Mouse (Mus musculus) CH12.LX (cell line): Measurements from ENCODE around the gene Tmem269. TPM values are rescaled to one million over a fixed set of nuclear protein-coding genes. Genes with fewer than 3 reads are reported as not detected.

Source experiments
- DNase-seq: peaks from one replicate; pipeline ENCODE4 v3.0.0-alpha.2; 2013; ENCODE audit errors: extremely low read depth
- H3K27ac ChIP-seq: 2 replicates; pipeline ENCODE4 v1.5.1; 2012; ENCODE audit warnings: low read depth, mild to moderate bottlenecking, control low read depth, moderate library complexity; ENCODE audit not compliant: insufficient read depth
- H3K27me3 ChIP-seq: replicated peaks from 2 replicates; pipeline ENCODE3; 2012; ENCODE audit warnings: inconsistent platforms
- H3K36me3 ChIP-seq, 2 experiments: replicated peaks in 1 of 2; 2 replicates each; pipeline versions ENCODE3 to v1.6.1; 2012; ENCODE audit warnings: inconsistent platforms in 1 of 2, low read length in 1 of 2, mild to moderate bottlenecking in 1 of 2, mixed read lengths in 1 of 2, moderate library complexity in 1 of 2; ENCODE audit not compliant: control insufficient read depth in 1 of 2, insufficient read depth in 1 of 2
- H3K4me1 ChIP-seq, 2 experiments: 2 replicates each; pipeline ENCODE4 v1.6.1; 2012; ENCODE audit warnings: inconsistent platforms in 1 of 2, moderate library complexity in 1 of 2; ENCODE audit not compliant: insufficient read depth in 2 of 2, control insufficient read depth in 1 of 2
- H3K4me2 ChIP-seq: 2 replicates; pipeline ENCODE4 v1.6.1; 2012; ENCODE audit warnings: low read depth, mild to moderate bottlenecking, control low read depth; ENCODE audit not compliant: poor library complexity, insufficient read depth, severe bottlenecking
- H3K4me3 ChIP-seq, 3 experiments: fragments of 150-350 bp in 1 of 3; sonication (generic) in 1 of 3; replicated peaks in 1 of 3; 2 replicates each; pipeline versions ENCODE3 to v1.5.1; 2011 to 2012; ENCODE audit warnings: low read depth in 2 of 3, low read length in 2 of 3, mild to moderate bottlenecking in 2 of 3, moderate library complexity in 2 of 3, control low read depth in 1 of 3, improper control_type of control experiment in 1 of 3, inconsistent platforms in 1 of 3, mixed read lengths in 1 of 3; ENCODE audit not compliant: poor library complexity in 1 of 3
- H3K79me2 ChIP-seq: replicated peaks from 2 replicates; pipeline ENCODE4 v1.6.1; 2012; ENCODE audit warnings: mild to moderate bottlenecking, moderate library complexity; ENCODE audit not compliant: control insufficient read depth, poor library complexity, insufficient read depth, severe bottlenecking; ENCODE audit errors: extremely low read depth
- H3K9ac ChIP-seq: 2 replicates; pipeline ENCODE4 v1.6.1; 2012; ENCODE audit warnings: low read depth, mild to moderate bottlenecking, control low read depth, moderate library complexity; ENCODE audit not compliant: insufficient read depth
- H3K9me3 ChIP-seq: replicated peaks from 2 replicates; pipeline ENCODE3; 2012; ENCODE audit warnings: low read length, inconsistent platforms, mixed read lengths
- CTCF ChIP-seq, 2 experiments: IDR thresholded peaks in 1 of 2; conservative IDR thresholded peaks in 1 of 2; 2 replicates each; pipeline ENCODE4 v1.5.1; 2011 to 2012; ENCODE audit warnings: low read depth in 2 of 2, low read length in 2 of 2, improper control_type of control experiment in 1 of 2, inconsistent platforms in 1 of 2, mild to moderate bottlenecking in 1 of 2, moderate library complexity in 1 of 2
- E2F4 ChIP-seq: IDR thresholded peaks from 2 replicates; pipeline ENCODE4 v1.6.1; 2011; ENCODE audit warnings: low read depth, low read length, improper control_type of control experiment; ENCODE audit not compliant: insufficient replicate concordance
- KAT2A ChIP-seq: IDR thresholded peaks from 2 replicates; pipeline ENCODE4 v1.6.1; 2012; ENCODE audit warnings: low read length, improper control_type of control experiment, inconsistent platforms; ENCODE audit not compliant: insufficient replicate concordance
- MAFK ChIP-seq: IDR thresholded peaks from 2 replicates; pipeline ENCODE4 v1.6.1; 2011; ENCODE audit warnings: low read length, improper control_type of control experiment; ENCODE audit not compliant: insufficient replicate concordance
- MAX ChIP-seq: IDR thresholded peaks from 2 replicates; pipeline ENCODE4 v1.6.1; 2011; ENCODE audit warnings: low read length, improper control_type of control experiment
- POLR2AphosphoS2 ChIP-seq: IDR thresholded peaks from 2 replicates; pipeline ENCODE4 v1.6.1; 2011; ENCODE audit warnings: low read depth, low read length, improper control_type of control experiment
- RAD21 ChIP-seq: IDR thresholded peaks from 2 replicates; pipeline ENCODE4 v1.6.1; 2011; ENCODE audit warnings: low read depth, mild to moderate bottlenecking, low read length, improper control_type of control experiment, moderate library complexity
- SIN3A ChIP-seq: IDR thresholded peaks from 2 replicates; pipeline ENCODE4 v1.6.1; 2012; ENCODE audit warnings: low read length, improper control_type of control experiment, inconsistent platforms
- SMC3 ChIP-seq: IDR thresholded peaks from 2 replicates; pipeline ENCODE4 v1.6.1; 2011; ENCODE audit warnings: low read depth, low read length, improper control_type of control experiment
- TCF12 ChIP-seq: IDR thresholded peaks from 2 replicates; pipeline ENCODE4 v1.6.1; 2014; ENCODE audit warnings: low read depth, mild to moderate bottlenecking, inconsistent platforms, low read length, improper control_type of control experiment
- ZC3H11A ChIP-seq: IDR thresholded peaks from 2 replicates; pipeline ENCODE4 v1.6.1; 2012; ENCODE audit warnings: low read depth, mild to moderate bottlenecking, inconsistent platforms, low read length, improper control_type of control experiment
- ZKSCAN1 ChIP-seq: IDR thresholded peaks from 2 replicates; pipeline ENCODE4 v1.6.1; 2012; ENCODE audit warnings: low read depth, inconsistent platforms, low read length, improper control_type of control experiment, borderline replicate concordance
- ZNF384 ChIP-seq: IDR thresholded peaks from 2 replicates; pipeline ENCODE4 v1.6.1; 2012; ENCODE audit warnings: low read depth, low read length, improper control_type of control experiment, inconsistent platforms
- dilution Hi-C: fragments of 300-500 bp; cut with MboI; formaldehyde crosslinking; loops from 2 replicates; pipeline ENCODE4 v1.14.3; 2020; ENCODE audit warnings: low sequenced_read_pairs; ENCODE audit not compliant: extremely low pct_unique_long_range_greater_than_20kb, extremely low pct_ligation_motif_present
- in situ Hi-C: fragments of 300-500 bp; cut with MboI; formaldehyde crosslinking; loops from 3 replicates; pipeline ENCODE4 v1.14.3; 2019; ENCODE audit warnings: low sequenced_read_pairs, low pct_ligation_motif_present, low pct_unique_long_range_greater_than_20kb, mixed read lengths
- polyA plus RNA-seq: library from polyadenylated mRNA; unstranded; fragments of >175 nt; gene quantifications from 2 replicates; pipeline ENCODE4 v1.2.1, GENCODE M21; 2012; ENCODE audit warnings: low read depth; ENCODE audit not compliant: insufficient read length
- total RNA-seq, 2 experiments: library from RNA; depleted of rRNA; stranded (reverse); fragments of 300-350 nt in 1 of 2; fragments of >200 nt in 1 of 2; gene quantifications; 2 replicates each; pipeline ENCODE4 v1.2.3; 2012 to 2014

Gene Tmem269
- total and polyA plus RNA-seq, 3 experiments: 0.16 TPM; not detected in 2

DNA sequence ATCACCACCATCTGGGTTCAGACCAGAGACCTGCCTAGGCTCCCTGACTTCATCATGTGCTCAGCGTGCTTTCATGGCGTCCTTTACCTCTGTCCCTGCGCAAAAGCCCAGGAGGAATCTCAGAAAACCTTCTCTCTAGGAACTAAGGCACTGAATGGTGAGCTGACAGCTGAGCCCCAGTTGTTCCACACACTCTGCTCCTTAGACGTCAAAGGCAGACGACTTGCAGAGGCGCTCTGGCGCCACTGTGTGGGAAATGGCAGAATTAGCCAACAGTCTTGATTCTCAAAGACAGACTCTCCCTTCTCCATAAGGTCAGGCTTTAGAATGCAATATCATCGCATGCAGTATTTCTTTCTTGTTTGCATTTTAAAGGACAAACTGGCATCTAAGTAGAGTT is 13.3 kb downstream of the Tmem269 start:
- dilution Hi-C loops: no loop called here
- Histone ChIP-seq H3K36me3 (peaks cover 0 to 8% of the 10 kb centered on the region in 2 experiments), H3K4me1 (0 out of 4 replicates have a peak, but pooled peaks cover 0 to 3% of the 10 kb centered on the region in 2 experiments), H3K9me3 (no peaks in the 10 kb centered on the region), H3K79me2 (no peaks in the 10 kb centered on the region), H3K27me3 (peaks cover 2% of the 10 kb centered on the region), H3K27ac (no peak overlapping the region), H3K9ac (no peak overlapping the region), H3K4me3 (no peak overlapping the region), H3K4me2 (no peak overlapping the region)
- in situ Hi-C loops: loop anchor here (5.0 kb wide), 1 partner anchor 32 kb away; the partner anchor contains the start of gene Zfp691
- peak; percentile 89 for TF ChIP-seq SMC3
- peak; percentile 79 to 94; a peak in 3 of 4 replicates for TF ChIP-seq CTCF (conservative IDR thresholded peaks at IDR 0.05 in 1 of 2, IDR thresholded peaks at IDR 0.05 in 1 of 2; ENCODE audit: low read depth in 2 of 2, low read length in 2 of 2)
- TF ChIP-seq ZKSCAN1: no peak
- peak; percentile 94 for TF ChIP-seq RAD21
- TF ChIP-seq ZC3H11A: peak; percentile 9; the same call in 1 of the 2 replicates
- TF ChIP-seq KAT2A: no peak
- DNase-seq: peak; percentile 58

DNA sequence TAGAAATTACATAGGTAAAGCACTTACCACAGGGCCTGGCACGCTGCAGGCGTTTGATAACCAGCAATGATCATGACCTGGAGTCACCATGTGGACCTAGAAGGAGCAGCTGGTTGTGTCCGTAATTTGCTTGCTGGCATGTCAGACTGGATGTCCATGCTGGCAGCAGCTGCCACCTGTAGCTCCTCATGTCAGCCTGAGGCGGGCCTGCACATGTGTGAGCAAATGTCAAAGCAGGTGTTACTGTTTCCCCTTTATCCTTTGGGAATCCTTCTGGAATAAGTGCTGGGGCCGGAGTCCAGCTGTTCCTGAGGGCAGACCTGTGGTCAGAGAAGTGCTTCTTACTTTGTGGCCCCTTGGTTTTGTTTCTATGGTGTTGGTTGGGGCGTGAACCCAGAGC is 19.9 kb downstream of the Tmem269 start:
- no peak overlapping the region for H3K27ac ChIP-seq

DNA sequence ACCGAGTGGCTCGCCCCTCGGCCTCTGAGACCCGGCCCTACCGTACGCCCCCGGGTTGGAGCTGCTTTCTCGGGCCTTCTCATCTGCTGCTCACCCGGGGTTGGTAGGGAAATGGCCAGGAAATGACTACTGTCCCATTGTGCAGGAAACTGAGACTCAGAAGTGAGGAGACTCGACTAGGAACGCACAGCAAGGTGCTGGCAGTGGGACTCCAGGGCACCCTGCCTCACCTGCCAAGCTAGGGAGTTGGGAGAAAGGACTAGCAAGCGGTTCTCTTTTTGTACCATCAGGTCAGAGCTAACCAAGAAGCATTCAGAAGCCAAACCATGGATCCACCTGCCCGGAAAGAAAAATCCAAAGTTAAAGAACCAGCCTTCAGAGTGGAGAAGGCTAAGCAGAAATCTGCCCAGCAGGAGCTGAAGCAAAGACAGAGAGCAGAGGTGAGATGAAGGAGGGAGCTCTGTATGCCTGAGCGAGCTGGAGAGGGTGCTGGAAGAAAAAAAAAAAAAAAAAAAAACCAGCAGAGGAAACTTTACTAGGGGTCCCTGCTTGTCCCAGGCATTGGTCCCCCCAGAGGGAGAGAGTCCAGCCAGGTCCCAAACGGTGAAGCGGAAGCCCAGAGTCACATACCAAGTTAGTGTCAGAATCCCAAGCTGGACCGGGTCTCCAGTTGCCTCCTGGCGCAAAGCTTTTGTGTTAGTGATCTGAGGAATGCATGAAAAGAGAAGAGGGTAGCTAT is 22.3 kb downstream of the Tmem269 start:
- Histone ChIP-seq H3K4me3 (peak overlapping the region; percentile 59 to 78 (median 69)), H3K27ac (no peak overlapping the region), H3K36me3 (peaks cover 0 to 1% of the 10 kb centered on the region in 2 experiments), H3K4me1 (peaks cover 0 to 6% of the 10 kb centered on the region in 2 experiments; a peak in 2 of 4 replicates), H3K27me3 (no peaks in the 10 kb centered on the region), H3K9ac (peak overlapping the region; percentile 72), H3K4me2 (peak overlapping the region; percentile 58), H3K9me3 (no peaks in the 10 kb centered on the region), H3K79me2 (no peaks in the 10 kb centered on the region)
- in situ Hi-C loops: no loop called here
- TF ChIP-seq ZKSCAN1: no peak
- peak; percentile 38; the same call in 1 of the 2 replicates for TF ChIP-seq ZNF384
- DNase-seq: peak; percentile 16
- dilution Hi-C loops: no loop called here

More for the DNA sequence above, 19.9 kb downstream of the Tmem269 start:
- peaks cover 0 to 6% of the 10 kb centered on the region in 2 experiments; a peak in 2 of 4 replicates for H3K4me1 ChIP-seq
- no peak overlapping the region for H3K4me2 ChIP-seq
- TF ChIP-seq TCF12 (no peak), POLR2AphosphoS2 (no peak), E2F4 (no peak), CTCF (conservative IDR thresholded peaks at IDR 0.05 in 1 of 2, IDR thresholded peaks at IDR 0.05 in 1 of 2; ENCODE audit: low read depth in 2 of 2, low read length in 2 of 2) (no peak), ZC3H11A (no peak), RAD21 (no peak), MAX (no peak), SIN3A (no peak), MAFK (no peak)
- H3K9ac ChIP-seq: no peak overlapping the region
- no peaks in the 10 kb centered on the region for H3K79me2 ChIP-seq
- no peaks in the 10 kb centered on the region for H3K9me3 ChIP-seq
- H3K4me3 ChIP-seq: no peak overlapping the region
- in situ Hi-C loops: no loop called here
- peaks cover 0 to 8% of the 10 kb centered on the region in 2 experiments for H3K36me3 ChIP-seq
- DNase-seq: no peak
- H3K27me3 ChIP-seq: no peaks in the 10 kb centered on the region
- dilution Hi-C loops: no loop called here
